Mouse (Mus musculus) embryonic fibroblast, embryonic 13.5 days (primary cell): ENCODE data around the gene Parp9.

ENCODE experiments used
- CTCF ChIP-seq: IDR thresholded peaks from 2 replicates; pipeline ENCODE4 v1.5.1; 2011; ENCODE audit warnings: mild to moderate bottlenecking, control low read depth, low read length, moderate library complexity, borderline replicate concordance; ENCODE audit not compliant: insufficient read depth
- POLR2A ChIP-seq: IDR thresholded peaks from 2 replicates; pipeline ENCODE4 v1.6.1; 2011; ENCODE audit warnings: low read depth, mild to moderate bottlenecking, control low read depth, low read length, moderate library complexity

- TF ChIP-seq POLR2A (no peak), CTCF (no peak)
Measured at GRCm38 (mm10) chr16:35921676-35922235, 16.5 kb upstream of the Parp9 start.
